9 mouse cellular contexts compared by ENCODE assay signal in the genomic region with DNA sequence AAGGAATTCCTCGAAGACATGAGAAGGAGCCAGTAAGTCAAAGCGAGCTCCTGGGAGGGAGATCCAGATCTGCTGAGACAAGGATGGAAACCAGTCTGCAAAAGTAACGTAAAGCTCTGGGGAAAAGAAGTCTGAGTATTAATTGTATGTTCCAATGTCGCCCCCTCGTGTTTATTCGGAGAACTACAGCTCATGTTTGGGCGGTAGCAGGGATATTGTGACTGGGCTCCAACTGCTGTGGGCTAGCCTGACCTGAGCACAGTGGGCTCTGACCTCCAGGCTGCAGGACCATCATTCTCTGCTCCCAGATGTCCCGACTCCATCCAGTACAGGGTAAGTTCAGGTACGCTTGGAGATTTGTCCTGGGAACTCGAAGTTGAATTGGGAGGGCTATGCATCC. TPM values are rescaled to one million over a fixed set of nuclear protein-coding genes. Genes with fewer than 3 reads are reported as not detected.
A peak's percentile ranks its signal among the peaks of the same experiment; 100 is the strongest.
DNase-seq lines count a peak whose midpoint lies in the region; ATAC-seq lines count a peak whose summit lies in the region.
"Had no signal": no experiment of that assay in that cellular context is flagged by ENCODE, and none has a peak within 500 bp of the region (broad histone marks: within the 10 kb centered on the region; RNA-seq: fewer than 3 reads in every experiment).

No protein-coding gene starts in this region.

- no peak overlapping the region for H3K4me2 ChIP-seq in kidney, embryonic 16.5 days (replicated peaks; ENCODE audit: low read depth, low read length)
- no peak overlapping the region for H3K4me2 ChIP-seq in liver, embryonic 11.5 days
- no peak overlapping the region for H3K4me2 ChIP-seq in neural tube, embryonic 11.5 days (ENCODE audit: low read depth)
- H3K4me2 ChIP-seq: stomach, embryonic 15.5 days had no signal

- H3K4me1 ChIP-seq in kidney, embryonic 16.5 days (ENCODE audit: insufficient read depth, low read length), result no peaks in the 10 kb centered on the region
- no peaks in the 10 kb centered on the region for H3K4me1 ChIP-seq in liver, embryonic 11.5 days (replicated peaks; ENCODE audit: control insufficient read depth, insufficient read depth, low read length)
- no peaks in the 10 kb centered on the region for H3K4me1 ChIP-seq in neural tube, embryonic 11.5 days (ENCODE audit: control insufficient read depth, insufficient read depth, low read length)
- H3K4me1 ChIP-seq: stomach, embryonic 15.5 days had no signal

- no peak overlapping the region for H3K4me3 ChIP-seq in kidney, embryonic 16.5 days (ENCODE audit: low read length)
- no peak overlapping the region for H3K4me3 ChIP-seq in liver, embryonic 11.5 days (ENCODE audit: low read depth, low read length)
- no peak overlapping the region for H3K4me3 ChIP-seq in neural tube, embryonic 11.5 days (ENCODE audit: low read depth, low read length)
- H3K4me3 ChIP-seq: stomach, embryonic 15.5 days had no signal

- H3K27ac ChIP-seq in kidney, embryonic 16.5 days (ENCODE audit: low read length), result no peak overlapping the region
- no peak overlapping the region for H3K27ac ChIP-seq in liver, embryonic 11.5 days (ENCODE audit: low read depth, low read length)
- H3K27ac ChIP-seq in neural tube, embryonic 11.5 days (ENCODE audit: low read depth, low read length), result no peak overlapping the region
- H3K27ac ChIP-seq: stomach, embryonic 15.5 days had no signal

- intact Hi-C loops in gastrocnemius, postnatal 14 days (cut with DNase I; ENCODE audit: low total_unique reads), result loop anchor here (5.0 kb wide), 1 partner anchor 172 kb away; no protein-coding TSS in a partner anchor

- no peaks in the 10 kb centered on the region for H3K36me3 ChIP-seq in kidney, embryonic 16.5 days (ENCODE audit: insufficient read depth, low read length)
- no peaks in the 10 kb centered on the region for H3K36me3 ChIP-seq in liver, embryonic 11.5 days (ENCODE audit: control insufficient read depth, insufficient read depth, low read length)
- H3K36me3 ChIP-seq in neural tube, embryonic 11.5 days (ENCODE audit: control insufficient read depth, insufficient read depth, low read length), result no peaks in the 10 kb centered on the region
- H3K36me3 ChIP-seq: stomach, embryonic 15.5 days had no signal

- H3K9me3 ChIP-seq in kidney, embryonic 16.5 days (ENCODE audit: low read length), result no peaks in the 10 kb centered on the region
- H3K9me3 ChIP-seq in liver, embryonic 11.5 days (ENCODE audit: control insufficient read depth, low read length), result no peaks in the 10 kb centered on the region
- H3K9me3 ChIP-seq in neural tube, embryonic 11.5 days (ENCODE audit: control insufficient read depth, low read length), result no peaks in the 10 kb centered on the region
- H3K9me3 ChIP-seq: stomach, embryonic 15.5 days had no signal

- no peak overlapping the region for H3K9ac ChIP-seq in kidney, embryonic 16.5 days (replicated peaks; ENCODE audit: low read length)
- H3K9ac ChIP-seq in liver, embryonic 11.5 days (ENCODE audit: low read depth, low read length), result no peak overlapping the region
- H3K9ac ChIP-seq in neural tube, embryonic 11.5 days (ENCODE audit: low read length), result no peak overlapping the region
- H3K9ac ChIP-seq: stomach, embryonic 15.5 days had no signal

- H3K27me3 ChIP-seq in kidney, embryonic 16.5 days (ENCODE audit: insufficient read depth, low read length), result no peaks in the 10 kb centered on the region; the same call in 1 of the 2 replicates
- H3K27me3 ChIP-seq in liver, embryonic 11.5 days (replicated peaks; ENCODE audit: control insufficient read depth, insufficient read depth, low read length), result no peaks in the 10 kb centered on the region
- H3K27me3 ChIP-seq in neural tube, embryonic 11.5 days (ENCODE audit: control insufficient read depth, insufficient read depth, low read length), result no peaks in the 10 kb centered on the region
- H3K27me3 ChIP-seq: stomach, embryonic 15.5 days had no signal

- WGBS in kidney, embryonic 16.5 days, result 12% methylated on average over 10 of the region's 10 CpGs
- 11% methylated on average over 10 of the region's 10 CpGs for WGBS in liver, embryonic 11.5 days
- WGBS in neural tube, embryonic 11.5 days, result 12% methylated on average over 10 of the region's 10 CpGs

- peak; percentile 77 for DNase-seq in 416B (ENCODE audit: low read depth)
- DNase-seq in MN1 (ENCODE audit: low spot score), result peak; percentile 77
- DNase-seq in cerebellum, postnatal 14 days, result peak; percentile 84 to 87
- peak; percentile 33 for DNase-seq in gastrocnemius, postnatal 14 days
- DNase-seq in liver, embryonic 11.5 days (ENCODE audit: low spot score), result peak; percentile 59
- DNase-seq in neural tube, embryonic 11.5 days (ENCODE audit: low spot score), result peak; percentile 78
- DNase-seq in testis, postnatal 10 days (ENCODE audit: low spot score), result peak; percentile 84

- peak; percentile 59; the same call in 1 of the 2 replicates for ATAC-seq in kidney, embryonic 16.5 days (ENCODE audit: low FRiP score, low TSS enrichment)
- ATAC-seq in liver, embryonic 11.5 days (replicated peaks; ENCODE audit: low FRiP score), result no peak
- no peak for ATAC-seq in neural tube, embryonic 11.5 days (ENCODE audit: insufficient read depth, low FRiP score, low TSS enrichment)

RNA-seq across cellular contexts. Expression of gene Erich4, which starts 16.0 kb away (rescaled TPM):
- total RNA-seq in gastrocnemius, postnatal 14 days (2021), result not detected
- 4.5 and 5.5 TPM in 2 replicates for polyA plus RNA-seq in kidney, embryonic 16.5 days (2015; fragmentation: Nextera tagmentation; extraction: Ambion mirVana)
- not detected in 2 replicates for polyA plus RNA-seq in liver, embryonic 11.5 days (2014; fragmentation: Nextera tagmentation; extraction: Ambion mirVana)
- not detected in 2 replicates for polyA plus RNA-seq in neural tube, embryonic 11.5 days (2014; fragmentation: Nextera tagmentation; extraction: Ambion mirVana)

RNA-seq across cellular contexts. Expression of gene Dmac2, which starts 19.6 kb away (rescaled TPM):
- total RNA-seq in gastrocnemius, postnatal 14 days (2021), result 10 to 100 TPM; 24.2 to 31.3 TPM
- polyA plus RNA-seq in kidney, embryonic 16.5 days (2015; fragmentation: Nextera tagmentation; extraction: Ambion mirVana), result 61.8 and 64.7 TPM in 2 replicates
- polyA plus RNA-seq in liver, embryonic 11.5 days (2014; fragmentation: Nextera tagmentation; extraction: Ambion mirVana), result 23.3 and 24.8 TPM in 2 replicates
- polyA plus RNA-seq in neural tube, embryonic 11.5 days (2014; fragmentation: Nextera tagmentation; extraction: Ambion mirVana), result 22.4 and 23.2 TPM in 2 replicates

RNA-seq across cellular contexts. Expression of gene B3gnt8, which starts 26.8 kb away (rescaled TPM):
- 1 to 10 TPM; 2.2 to 2.4 TPM for total RNA-seq in gastrocnemius, postnatal 14 days (2021)
- 14.2 and 15.0 TPM in 2 replicates for polyA plus RNA-seq in kidney, embryonic 16.5 days (2015; fragmentation: Nextera tagmentation; extraction: Ambion mirVana)
- 2.3 and 3.1 TPM in 2 replicates for polyA plus RNA-seq in liver, embryonic 11.5 days (2014; fragmentation: Nextera tagmentation; extraction: Ambion mirVana)
- polyA plus RNA-seq in neural tube, embryonic 11.5 days (2014; fragmentation: Nextera tagmentation; extraction: Ambion mirVana), result 0.88 and 1.7 TPM in 2 replicates

RNA-seq across cellular contexts. Expression of gene Bckdha, which starts 59.1 kb away (rescaled TPM):
- 10 to 100 TPM; 58.0 to 78.3 TPM for total RNA-seq in gastrocnemius, postnatal 14 days (2021)
- polyA plus RNA-seq in kidney, embryonic 16.5 days (2015; fragmentation: Nextera tagmentation; extraction: Ambion mirVana), result 90.3 and 91.7 TPM in 2 replicates
- polyA plus RNA-seq in liver, embryonic 11.5 days (2014; fragmentation: Nextera tagmentation; extraction: Ambion mirVana), result 34.2 and 35.5 TPM in 2 replicates
- 38.2 and 43.2 TPM in 2 replicates for polyA plus RNA-seq in neural tube, embryonic 11.5 days (2014; fragmentation: Nextera tagmentation; extraction: Ambion mirVana)

RNA-seq across cellular contexts. Expression of gene Exosc5, which starts 59.3 kb away (rescaled TPM):
- 10 to 100 TPM; 21.3 to 21.6 TPM for total RNA-seq in gastrocnemius, postnatal 14 days (2021)
- polyA plus RNA-seq in kidney, embryonic 16.5 days (2015; fragmentation: Nextera tagmentation; extraction: Ambion mirVana), result 90.0 and 92.6 TPM in 2 replicates
- polyA plus RNA-seq in liver, embryonic 11.5 days (2014; fragmentation: Nextera tagmentation; extraction: Ambion mirVana), result 125 and 139 TPM in 2 replicates
- polyA plus RNA-seq in neural tube, embryonic 11.5 days (2014; fragmentation: Nextera tagmentation; extraction: Ambion mirVana), result 49.8 and 54.4 TPM in 2 replicates

Comparison
In these comparisons a context has a peak if more than half of its experiments do, and no peak if none do; other contexts are left out.
1. DNase-seq: peak in every context shown above with its lines; median percentile 86 in cerebellum, postnatal 14 days; 84 in testis, postnatal 10 days; 78 in neural tube, embryonic 11.5 days; 77 in 416B; 77 in MN1; 59 in liver, embryonic 11.5 days; 33 in gastrocnemius, postnatal 14 days.